Mouse (Mus musculus) stomach, embryonic 16.5 days (tissue): ENCODE measurements at regions not wholly inside any gene's neighbourhood (a gene's known extent, or its start where the extent isn't known, plus 50 kb on each side); places are given as distances from the start of the nearest gene placed in this dataset.

Experiments
- ATAC-seq: fragments of 200-750 bp; cut with Nextera tagmentation; 2 replicates; pipeline ENCODE4 v1.8.0; 2017; ENCODE audit warnings: moderate number of reproducible peaks, moderate TSS enrichment; ENCODE audit not compliant: insufficient read depth, low FRiP score
- H3K27ac ChIP-seq: fragments of 300-500 bp; sonication (generic); 2 replicates; pipeline ENCODE4 v1.5.1; 2014; ENCODE audit warnings: low read length
- H3K27me3 ChIP-seq: fragments of 300-500 bp; sonication (generic); 2 replicates; pipeline ENCODE4 v1.6.1; 2014; ENCODE audit warnings: low read length, control low read depth, mixed read lengths; ENCODE audit not compliant: control insufficient read depth, insufficient read depth
- H3K36me3 ChIP-seq: fragments of 300-500 bp; sonication (generic); 2 replicates; pipeline ENCODE4 v1.6.1; 2014; ENCODE audit warnings: low read length; ENCODE audit not compliant: control insufficient read depth, insufficient read depth
- H3K4me1 ChIP-seq: fragments of 300-500 bp; sonication (generic); 2 replicates; pipeline ENCODE4 v1.6.1; 2014; ENCODE audit warnings: low read length, control low read depth, mixed read lengths; ENCODE audit not compliant: control insufficient read depth, insufficient read depth
- H3K4me2 ChIP-seq: fragments of 300-500 bp; sonication (generic); 2 replicates; pipeline ENCODE4 v1.6.1; 2014; ENCODE audit warnings: low read depth, low read length, mixed read lengths
- H3K4me3 ChIP-seq: fragments of 300-500 bp; sonication (generic); replicated peaks from 2 replicates; pipeline ENCODE4 v1.5.1; 2014; ENCODE audit warnings: mild to moderate bottlenecking, low read length
- H3K9ac ChIP-seq: fragments of 300-500 bp; sonication (generic); 2 replicates; pipeline ENCODE4 v1.6.1; 2014; ENCODE audit warnings: low read length
- H3K9me3 ChIP-seq: fragments of 300-500 bp; sonication (generic); replicated peaks from 2 replicates; pipeline ENCODE4 v1.6.1; 2016; ENCODE audit warnings: low read length, control low read depth; ENCODE audit not compliant: control insufficient read depth
- WGBS: fragments of 180-500 bp; shearing (Covaris S2); extraction: QIAGEN DNeasy Blood & Tissue Kit; methylation state at CpG from one replicate; pipeline ENCODE4 v1.1.7; 2014; 5-methylcytosine and 5-hydroxymethylcytosine counted together

GRCm38 (mm10) chr9:27501816-27502215, 105.2 kb downstream of the Spata19 start:
- Histone ChIP-seq H3K9ac (no peak overlapping the region), H3K9me3 (no peaks in the 10 kb centered on the region), H3K4me2 (no peak overlapping the region), H3K4me1 (no peaks in the 10 kb centered on the region), H3K4me3 (no peak overlapping the region), H3K27me3 (no peaks in the 10 kb centered on the region), H3K27ac (no peak overlapping the region), H3K36me3 (no peaks in the 10 kb centered on the region)
- 74% methylated on average over 6 of the region's 6 CpGs for WGBS
- ATAC-seq: no peak

- Histone ChIP-seq H3K27me3 (no peaks in the 10 kb centered on the region), H3K4me1 (no peaks in the 10 kb centered on the region), H3K36me3 (no peaks in the 10 kb centered on the region), H3K9me3 (no peaks in the 10 kb centered on the region), H3K4me3 (no peak overlapping the region), H3K4me2 (no peak overlapping the region), H3K27ac (no peak overlapping the region), H3K9ac (no peak overlapping the region)
- WGBS: 74% methylated on average over 5 of the region's 5 CpGs
- no peak for ATAC-seq
These were observed 112.6 kb downstream of the Spata19 start for GRCm38 (mm10) chr9:27509157-27509556.

- 86% methylated on average over 9 of the region's 9 CpGs for WGBS
- H3K4me2 ChIP-seq: no peak overlapping the region
- H3K4me1 ChIP-seq: no peaks in the 10 kb centered on the region
- no peak overlapping the region for H3K9ac ChIP-seq
- H3K4me3 ChIP-seq: no peak overlapping the region
- no peaks in the 10 kb centered on the region for H3K36me3 ChIP-seq
- no peaks in the 10 kb centered on the region for H3K9me3 ChIP-seq
- H3K27ac ChIP-seq: no peak overlapping the region
- no peaks in the 10 kb centered on the region for H3K27me3 ChIP-seq
- no peak for ATAC-seq
These were observed 113.1 kb downstream of the Spata19 start for GRCm38 (mm10) chr9:27509711-27510110.

GRCm38 (mm10) chr9:27511161-27511560, 114.6 kb downstream of the Spata19 start:
- Histone ChIP-seq H3K9me3 (no peaks in the 10 kb centered on the region), H3K4me2 (no peak overlapping the region), H3K4me1 (no peaks in the 10 kb centered on the region), H3K27me3 (no peaks in the 10 kb centered on the region), H3K27ac (no peak overlapping the region), H3K36me3 (no peaks in the 10 kb centered on the region), H3K9ac (no peak overlapping the region), H3K4me3 (no peak overlapping the region)
- no peak for ATAC-seq
- 63% methylated on average over 2 of the region's 2 CpGs for WGBS

GRCm38 (mm10) chr9:27515427-27516110, 119.0 kb downstream of the Spata19 start:
- no peak for ATAC-seq
- Histone ChIP-seq H3K9ac (no peak overlapping the region), H3K4me3 (no peak overlapping the region), H3K9me3 (no peaks in the 10 kb centered on the region), H3K4me1 (no peaks in the 10 kb centered on the region), H3K36me3 (no peaks in the 10 kb centered on the region), H3K27me3 (no peaks in the 10 kb centered on the region), H3K4me2 (no peak overlapping the region), H3K27ac (no peak overlapping the region)
- WGBS: 74% methylated on average over 4 of the region's 4 CpGs

- H3K4me1 ChIP-seq: no peaks in the 10 kb centered on the region
- WGBS: 60% methylated on average over 4 of the region's 4 CpGs
- no peak for ATAC-seq
- H3K27me3 ChIP-seq: no peaks in the 10 kb centered on the region
- H3K36me3 ChIP-seq: no peaks in the 10 kb centered on the region
- H3K27ac ChIP-seq: no peak overlapping the region
- H3K9ac ChIP-seq: no peak overlapping the region
- H3K9me3 ChIP-seq: no peaks in the 10 kb centered on the region
- no peak overlapping the region for H3K4me2 ChIP-seq
- no peak overlapping the region for H3K4me3 ChIP-seq
These were observed 121.4 kb downstream of the Spata19 start for GRCm38 (mm10) chr9:27518031-27518430.

GRCm38 (mm10) chr9:27519711-27520110, 123.1 kb downstream of the Spata19 start:
- no peak overlapping the region for H3K4me3 ChIP-seq
- ATAC-seq: no peak
- no peak overlapping the region for H3K4me2 ChIP-seq
- H3K27ac ChIP-seq: no peak overlapping the region
- H3K9me3 ChIP-seq: no peaks in the 10 kb centered on the region
- no peaks in the 10 kb centered on the region for H3K36me3 ChIP-seq
- WGBS: 82% methylated on average over 5 of the region's 5 CpGs
- no peak overlapping the region for H3K9ac ChIP-seq
- no peaks in the 10 kb centered on the region for H3K27me3 ChIP-seq
- no peaks in the 10 kb centered on the region for H3K4me1 ChIP-seq

- Histone ChIP-seq H3K4me2 (no peak overlapping the region), H3K4me1 (no peaks in the 10 kb centered on the region), H3K9ac (no peak overlapping the region), H3K4me3 (no peak overlapping the region), H3K27ac (no peak overlapping the region), H3K36me3 (no peaks in the 10 kb centered on the region), H3K27me3 (no peaks in the 10 kb centered on the region), H3K9me3 (no peaks in the 10 kb centered on the region)
- WGBS: 54% methylated on average over 3 of the region's 3 CpGs
- ATAC-seq: no peak
These were observed 124.6 kb downstream of the Spata19 start for GRCm38 (mm10) chr9:27521181-27521580.

GRCm38 (mm10) chr9:27526681-27527080, 130.1 kb downstream of the Spata19 start:
- H3K4me2 ChIP-seq: no peak overlapping the region
- no peak for ATAC-seq
- H3K9ac ChIP-seq: no peak overlapping the region
- H3K4me3 ChIP-seq: no peak overlapping the region
- H3K4me1 ChIP-seq: no peaks in the 10 kb centered on the region
- H3K27me3 ChIP-seq: no peaks in the 10 kb centered on the region
- H3K36me3 ChIP-seq: no peaks in the 10 kb centered on the region
- WGBS: 85% methylated on average over 3 of the region's 3 CpGs
- H3K27ac ChIP-seq: no peak overlapping the region
- H3K9me3 ChIP-seq: no peaks in the 10 kb centered on the region
